Mouse (Mus musculus) E14TG2a.4 (cell line): ENCODE results near the gene Fbxo33.

ENCODE experiments used
- CTCF ChIP-seq: conservative IDR thresholded peaks from 2 replicates; pipeline ENCODE4 v1.5.1; 2014; ENCODE audit warnings: low read length
- NANOG ChIP-seq: IDR thresholded peaks from 2 replicates; pipeline ENCODE4 v1.6.1; 2014; ENCODE audit warnings: borderline replicate concordance, low read length, mixed read lengths

GRCm38 (mm10) chr12:59217331-59217730 is 2.2 kb downstream of the Fbxo33 start:
- TF ChIP-seq CTCF, result no peak
- TF ChIP-seq NANOG, result no peak
